Mouse (Mus musculus) liver, postnatal 0 days (tissue): Measurements from ENCODE around the gene Rnf227. TPM values are rescaled to one million over a fixed set of nuclear protein-coding genes. Genes with fewer than 3 reads are reported as not detected.

Experiments used
- ATAC-seq: fragments of 200-750 bp; cut with Nextera tagmentation; 2 replicates; pipeline ENCODE4 v1.8.0; 2017; ENCODE audit warnings: mild to moderate bottlenecking, moderate library complexity
- DNase-seq: peaks from one replicate; pipeline ENCODE4 v3.0.0-alpha.2; 2016
- H3K27ac ChIP-seq: fragments of 300-500 bp; sonication (generic); 2 replicates; pipeline ENCODE4 v1.5.1; 2014; ENCODE audit warnings: antibody characterized with exemption, moderate library complexity, mild to moderate bottlenecking, low read depth
- H3K27me3 ChIP-seq: fragments of 300-500 bp; sonication (generic); 2 replicates; pipeline ENCODE4 v1.6.1; 2014; ENCODE audit warnings: low read length, control low read depth, mixed read lengths; ENCODE audit not compliant: insufficient read depth
- H3K36me3 ChIP-seq: fragments of 300-500 bp; sonication (generic); replicated peaks from 2 replicates; pipeline ENCODE4 v1.6.1; 2014; ENCODE audit warnings: mild to moderate bottlenecking, control low read depth, low read length, moderate library complexity, mixed read lengths; ENCODE audit not compliant: insufficient read depth
- H3K4me1 ChIP-seq: fragments of 300-500 bp; sonication (generic); 2 replicates; pipeline ENCODE4 v1.6.1; 2014; ENCODE audit warnings: antibody characterized with exemption, mild to moderate bottlenecking, control low read depth; ENCODE audit not compliant: insufficient read depth
- H3K4me2 ChIP-seq: fragments of 300-500 bp; sonication (generic); 2 replicates; pipeline ENCODE4 v1.6.1; 2014; ENCODE audit warnings: low read depth, mild to moderate bottlenecking, low read length, moderate library complexity, mixed read lengths
- H3K4me3 ChIP-seq: fragments of 300-500 bp; sonication (generic); 2 replicates; pipeline ENCODE4 v1.5.1; 2014; ENCODE audit warnings: low read depth, low read length
- H3K9ac ChIP-seq: fragments of 300-500 bp; sonication (generic); replicated peaks from 2 replicates; pipeline ENCODE4 v1.6.1; 2014; ENCODE audit warnings: mild to moderate bottlenecking, moderate library complexity
- H3K9me3 ChIP-seq: fragments of 300-500 bp; sonication (generic); 2 replicates; pipeline ENCODE4 v1.6.1; 2016; ENCODE audit warnings: mild to moderate bottlenecking, control low read depth, low read length, mixed read lengths
- CTCF ChIP-seq: sonication (generic); IDR thresholded peaks from 2 replicates; pipeline ENCODE4 v1.5.1; 2016; ENCODE audit warnings: antibody characterized with exemption, low read depth
- EP300 ChIP-seq: IDR thresholded peaks from 2 replicates; pipeline ENCODE4 v1.6.1; 2016; ENCODE audit warnings: antibody characterized with exemption, low read depth, mild to moderate bottlenecking
- WGBS: fragments of 180-500 bp; shearing (Covaris S2); extraction: QIAGEN DNeasy Blood & Tissue Kit; methylation state at CpG from one replicate; pipeline ENCODE4 v1.1.7; 2014; ENCODE audit not compliant: insufficient replicate concordance; 5-methylcytosine and 5-hydroxymethylcytosine counted together
- polyA plus RNA-seq: library from polyadenylated mRNA; unstranded; fragments of >200 nt; fragmentation: Nextera tagmentation; extraction: Ambion mirVana; gene quantifications from 2 replicates; pipeline ENCODE4 v1.2.1, GENCODE M21; 2015

Gene Rnf227
- polyA plus RNA-seq, 1 experiment from 2014 or later, result 0.87 TPM

GRCm38 (mm10) chr11:69322693-69323471, 17.4 kb upstream of the Rnf227 start:
- WGBS, result 23% methylated on average over 18 of the region's 18 CpGs
- H3K4me3 ChIP-seq, result peak overlapping the region; percentile 63
- H3K4me1 ChIP-seq, result peaks cover 28% of the 10 kb centered on the region
- peak overlapping the region; percentile 86 for H3K27ac ChIP-seq
- H3K9ac ChIP-seq, result peak overlapping the region; percentile 80
- TF ChIP-seq EP300, result no peak
- no peak for TF ChIP-seq CTCF
- no peaks in the 10 kb centered on the region for H3K9me3 ChIP-seq
- DNase-seq, result no peak
- H3K36me3 ChIP-seq, result peaks cover 9% of the 10 kb centered on the region; the same call in 1 of the 2 replicates
- peak overlapping the region; percentile 88 for H3K4me2 ChIP-seq
- peaks cover 16% of the 10 kb centered on the region for H3K27me3 ChIP-seq
- no peak for ATAC-seq

GRCm38 (mm10) chr11:69323667-69324111, 16.6 kb upstream of the Rnf227 start, which contains the start of the genes Cntrob and Trappc1:
Cntrob (minus strand) TSS chr11:69323775.
Trappc1 (plus strand) TSS chr11:69323980.
- peak; percentile 94 for ATAC-seq
- WGBS, result under 1% methylated on average over 30 of the region's 30 CpGs

GRCm38 (mm10) chr11:69324749-69325148, 15.5 kb upstream of the Rnf227 start:
- Histone ChIP-seq H3K36me3 (no peaks in the 10 kb centered on the region), H3K4me1 (peaks cover 28% of the 10 kb centered on the region), H3K9me3 (no peaks in the 10 kb centered on the region), H3K4me2 (peak overlapping the region; percentile 88), H3K27ac (no peak overlapping the region; the same call in 1 of the 2 replicates), H3K9ac (peak overlapping the region; percentile 71), H3K27me3 (peaks cover 31% of the 10 kb centered on the region), H3K4me3 (peak overlapping the region; percentile 63)
- 79% methylated on average over 6 of the region's 6 CpGs for WGBS
- no peak for DNase-seq
- TF ChIP-seq CTCF, result no peak
- ATAC-seq, result no peak

More at GRCm38 (mm10) chr11:69323667-69324111, 16.6 kb upstream of the Rnf227 start, which contains the start of the genes Cntrob and Trappc1:
- H3K4me1 ChIP-seq, result peaks cover 28% of the 10 kb centered on the region
- peak; percentile 99 for DNase-seq
- H3K27me3 ChIP-seq, result peaks cover 22% of the 10 kb centered on the region
- peak within 1 kb of the TSS; percentile 88 for H3K4me2 ChIP-seq
- H3K9me3 ChIP-seq, result no peaks in the 10 kb centered on the region
- peak within 1 kb of the TSS; percentile 63 for H3K4me3 ChIP-seq
- H3K36me3 ChIP-seq, result peaks cover 7% of the 10 kb centered on the region; the same call in 1 of the 2 replicates
- TF ChIP-seq CTCF (no peak), EP300 (peak; percentile 41)
- peak within 1 kb of the TSS; percentile 80 for H3K9ac ChIP-seq
- peak within 1 kb of the TSS; percentile 86 for H3K27ac ChIP-seq

- Histone ChIP-seq H3K9me3 (no peaks in the 10 kb centered on the region), H3K9ac (peak within 1 kb of the TSS; percentile 22), H3K4me3 (peak within 1 kb of the TSS; percentile 48), H3K36me3 (no peaks in the 10 kb centered on the region), H3K4me2 (peak within 1 kb of the TSS; percentile 88), H3K27me3 (peaks cover 35% of the 10 kb centered on the region), H3K4me1 (peaks cover 28% of the 10 kb centered on the region), H3K27ac (peak within 1 kb of the TSS; percentile 19; the same call in 1 of the 2 replicates)
- 9% methylated on average over 26 of the region's 26 CpGs for WGBS
- ATAC-seq (peak; percentile 53), DNase-seq (peak; percentile 92)
- TF ChIP-seq CTCF, result no peak
- TF ChIP-seq EP300, result 0 out of 2 replicates have a peak, but pooled peaks have one; percentile 45
These were observed 14.4 kb upstream of the Rnf227 start, which contains the start of gene Kcnab3 for GRCm38 (mm10) chr11:69325628-69326407. Kcnab3 (plus strand) TSS chr11:69326258.

GRCm38 (mm10) chr11:69326408-69327156, 13.7 kb upstream of the Rnf227 start:
- H3K4me2 ChIP-seq, result peak overlapping the region; percentile 88
- no peak for DNase-seq
- H3K4me3 ChIP-seq, result peak overlapping the region; percentile 48
- peak overlapping the region; percentile 22 for H3K9ac ChIP-seq
- no peak for TF ChIP-seq EP300
- TF ChIP-seq CTCF, result no peak
- no peaks in the 10 kb centered on the region for H3K9me3 ChIP-seq
- peaks cover 28% of the 10 kb centered on the region for H3K4me1 ChIP-seq
- no peaks in the 10 kb centered on the region for H3K36me3 ChIP-seq
- no peak overlapping the region for H3K27ac ChIP-seq
- WGBS, result 3% methylated on average over 43 of the region's 45 CpGs
- H3K27me3 ChIP-seq, result peaks cover 42% of the 10 kb centered on the region
- no peak for ATAC-seq
